Mouse (Mus musculus) forebrain, embryonic 11.5 days (tissue): ENCODE data around the gene Insm1. TPM values are rescaled to one million over a fixed set of nuclear protein-coding genes. Genes with fewer than 3 reads are reported as not detected.
A peak's percentile ranks its signal among the peaks of the same experiment; 100 is the strongest.

Source experiments
- ATAC-seq: fragments of 200-750 bp; cut with Nextera tagmentation; replicated peaks from 2 replicates; pipeline ENCODE4 v1.8.0; 2017; ENCODE audit warnings: moderate TSS enrichment; ENCODE audit not compliant: low FRiP score
- DNase-seq: peaks from one replicate; pipeline ENCODE4 v3.0.0-alpha.2; 2017; ENCODE audit warnings: low spot score
- H3K27ac ChIP-seq: fragments of 300-500 bp; sonication (generic); 2 replicates; pipeline ENCODE4 v1.5.1; 2014; ENCODE audit warnings: low read depth, low read length
- H3K27me3 ChIP-seq: fragments of 300-500 bp; sonication (generic); 2 replicates; pipeline ENCODE4 v1.6.1; 2014; ENCODE audit warnings: mild to moderate bottlenecking, low read length, mixed read lengths; ENCODE audit not compliant: control insufficient read depth, insufficient read depth
- H3K36me3 ChIP-seq: fragments of 300-500 bp; sonication (generic); 2 replicates; pipeline ENCODE4 v1.6.1; 2014; ENCODE audit warnings: mild to moderate bottlenecking, low read length, moderate library complexity, mixed read lengths; ENCODE audit not compliant: control insufficient read depth, insufficient read depth
- H3K4me1 ChIP-seq: fragments of 300-500 bp; sonication (generic); replicated peaks from 2 replicates; pipeline ENCODE4 v1.6.1; 2014; ENCODE audit warnings: low read length, mixed read lengths; ENCODE audit not compliant: control insufficient read depth, insufficient read depth
- H3K4me2 ChIP-seq: fragments of 300-500 bp; sonication (generic); 2 replicates; pipeline ENCODE4 v1.6.1; 2014; ENCODE audit warnings: low read depth, mild to moderate bottlenecking, low read length, moderate library complexity, mixed read lengths; ENCODE audit not compliant: severe bottlenecking
- H3K4me3 ChIP-seq: fragments of 300-500 bp; sonication (generic); 2 replicates; pipeline ENCODE4 v1.5.1; 2014; ENCODE audit warnings: low read depth, low read length
- H3K9ac ChIP-seq: fragments of 300-500 bp; sonication (generic); 2 replicates; pipeline ENCODE4 v1.6.1; 2014; ENCODE audit warnings: low read length
- H3K9me3 ChIP-seq: fragments of 300-500 bp; sonication (generic); 2 replicates; pipeline ENCODE4 v1.6.1; 2016; ENCODE audit warnings: low read length, mixed read lengths; ENCODE audit not compliant: control insufficient read depth
- WGBS: fragments of 180-500 bp; shearing (Covaris S2); extraction: QIAGEN DNeasy Blood & Tissue Kit; methylation state at CpG from one replicate; pipeline ENCODE4 v1.1.7; 2014; 5-methylcytosine and 5-hydroxymethylcytosine counted together
- polyA plus RNA-seq: library from polyadenylated mRNA; unstranded; fragments of >200 nt; fragmentation: Nextera tagmentation; extraction: Ambion mirVana; gene quantifications from 2 replicates; pipeline ENCODE4 v1.2.1, GENCODE M21; 2014

Insm1 gene
- polyA plus RNA-seq = 5.0 and 8.7 TPM in 2 replicates

DNA sequence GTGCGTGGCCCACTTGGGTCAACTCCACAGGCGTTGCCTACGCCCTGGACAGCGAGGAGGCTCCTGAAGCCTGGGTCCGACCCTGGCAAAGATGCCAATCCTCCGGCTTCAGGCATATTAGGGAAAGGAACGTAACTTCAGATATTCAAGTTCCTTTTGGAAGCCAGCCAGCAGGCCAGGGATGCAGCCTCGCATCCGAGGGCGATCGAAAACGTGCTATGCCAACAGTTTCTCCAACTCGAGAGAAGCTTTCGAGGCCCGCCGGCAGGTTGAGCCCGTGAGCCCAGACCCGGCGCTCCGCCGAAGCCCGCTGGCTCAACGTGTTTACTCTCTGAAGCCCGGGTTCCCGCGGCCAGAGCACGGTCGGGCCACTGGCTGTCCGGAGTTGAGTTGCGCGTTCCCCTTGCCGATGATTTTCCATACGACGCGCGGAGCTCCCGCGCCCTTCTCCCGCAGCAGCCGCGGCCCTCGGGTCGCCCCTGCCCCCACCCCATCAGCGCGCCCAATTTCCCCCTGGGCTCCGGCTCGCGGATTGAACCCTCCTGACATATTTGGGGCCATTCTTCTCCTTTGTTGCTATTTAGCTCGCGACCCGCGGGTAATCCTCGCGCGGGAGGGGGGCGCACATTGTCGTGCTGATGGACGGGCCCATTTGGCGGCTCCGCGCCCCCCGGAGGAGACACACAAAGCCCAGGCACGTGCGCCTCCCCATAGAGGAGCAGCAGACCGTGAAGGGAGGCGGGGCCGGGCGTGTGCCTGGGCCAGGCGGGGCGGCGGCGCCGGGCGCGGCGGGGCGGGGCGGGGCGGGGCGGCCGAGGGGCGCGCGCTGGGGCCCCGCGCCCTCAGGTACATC, at the start of gene Insm1:
Insm1 (plus strand) TSS at position 846 of the 853 bp plus-strand sequence.
- Histone ChIP-seq H3K36me3 (no peaks in the 10 kb centered on the region), H3K4me3 (peak within 1 kb of the TSS; percentile 63), H3K9me3 (no peaks in the 10 kb centered on the region), H3K27me3 (peaks cover 51% of the 10 kb centered on the region), H3K4me2 (peak within 1 kb of the TSS; percentile 89), H3K9ac (peak within 1 kb of the TSS; percentile 81), H3K27ac (peak within 1 kb of the TSS; percentile 91), H3K4me1 (peaks cover 31% of the 10 kb centered on the region)
- WGBS = under 1% methylated on average over 80 of the region's 86 CpGs
- DNase-seq (peak; percentile 92), ATAC-seq (peak; percentile 59)

DNA sequence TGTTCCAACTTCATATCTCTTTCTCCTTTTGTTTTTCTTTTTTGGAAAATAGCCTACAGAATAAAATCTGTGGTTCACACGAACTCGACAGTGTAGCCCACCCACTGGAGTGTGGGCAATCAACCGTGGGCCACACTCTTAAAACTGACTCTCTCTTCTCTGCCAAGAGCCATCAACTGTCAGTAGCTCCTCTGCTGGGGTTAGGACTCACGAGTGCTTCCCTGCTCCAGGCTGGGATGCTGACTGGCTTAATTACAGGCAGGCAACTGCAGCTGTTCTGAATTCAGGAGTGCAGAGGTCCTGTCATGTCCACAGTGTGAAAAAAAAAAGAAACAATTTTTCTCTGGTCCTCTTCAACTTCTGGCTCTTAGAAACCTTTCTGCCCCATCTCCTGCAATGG, 49.6 kb upstream of the Insm1 start:
- no peak overlapping the region for H3K4me3 ChIP-seq
- DNase-seq = peak; percentile 16
- no peaks in the 10 kb centered on the region for H3K9me3 ChIP-seq
- no peak overlapping the region for H3K27ac ChIP-seq
- ATAC-seq = no peak
- 56% methylated on average over 4 of the region's 4 CpGs for WGBS
- H3K4me1 ChIP-seq = peaks cover 7% of the 10 kb centered on the region; the same call in 1 of the 2 replicates
- no peaks in the 10 kb centered on the region for H3K36me3 ChIP-seq
- no peak overlapping the region for H3K4me2 ChIP-seq
- H3K27me3 ChIP-seq = no peaks in the 10 kb centered on the region
- H3K9ac ChIP-seq = no peak overlapping the region

GRCm38 (mm10) chr2:146174173-146174572, 47.5 kb upstream of the Insm1 start:
- Histone ChIP-seq H3K9me3 (no peaks in the 10 kb centered on the region; the same call in 1 of the 2 replicates), H3K4me3 (no peak overlapping the region), H3K4me1 (peaks cover 2% of the 10 kb centered on the region; the same call in 1 of the 2 replicates), H3K27me3 (no peaks in the 10 kb centered on the region), H3K36me3 (no peaks in the 10 kb centered on the region), H3K4me2 (no peak overlapping the region), H3K9ac (no peak overlapping the region), H3K27ac (no peak overlapping the region)
- ATAC-seq = no peak
- WGBS = 95% methylated on average over 7 of the region's 7 CpGs
- DNase-seq = peak; percentile 30

GRCm38 (mm10) chr2:146178718-146179117, 43.0 kb upstream of the Insm1 start:
- no peak overlapping the region for H3K27ac ChIP-seq
- H3K4me2 ChIP-seq = no peak overlapping the region
- H3K36me3 ChIP-seq = no peaks in the 10 kb centered on the region
- 69% methylated on average over 1 of the region's 1 CpGs for WGBS
- H3K9me3 ChIP-seq = no peaks in the 10 kb centered on the region; the same call in 1 of the 2 replicates
- peak; percentile 10 for DNase-seq
- no peak overlapping the region for H3K4me3 ChIP-seq
- no peak for ATAC-seq
- no peak overlapping the region for H3K9ac ChIP-seq
- no peaks in the 10 kb centered on the region for H3K4me1 ChIP-seq
- H3K27me3 ChIP-seq = no peaks in the 10 kb centered on the region

DNA sequence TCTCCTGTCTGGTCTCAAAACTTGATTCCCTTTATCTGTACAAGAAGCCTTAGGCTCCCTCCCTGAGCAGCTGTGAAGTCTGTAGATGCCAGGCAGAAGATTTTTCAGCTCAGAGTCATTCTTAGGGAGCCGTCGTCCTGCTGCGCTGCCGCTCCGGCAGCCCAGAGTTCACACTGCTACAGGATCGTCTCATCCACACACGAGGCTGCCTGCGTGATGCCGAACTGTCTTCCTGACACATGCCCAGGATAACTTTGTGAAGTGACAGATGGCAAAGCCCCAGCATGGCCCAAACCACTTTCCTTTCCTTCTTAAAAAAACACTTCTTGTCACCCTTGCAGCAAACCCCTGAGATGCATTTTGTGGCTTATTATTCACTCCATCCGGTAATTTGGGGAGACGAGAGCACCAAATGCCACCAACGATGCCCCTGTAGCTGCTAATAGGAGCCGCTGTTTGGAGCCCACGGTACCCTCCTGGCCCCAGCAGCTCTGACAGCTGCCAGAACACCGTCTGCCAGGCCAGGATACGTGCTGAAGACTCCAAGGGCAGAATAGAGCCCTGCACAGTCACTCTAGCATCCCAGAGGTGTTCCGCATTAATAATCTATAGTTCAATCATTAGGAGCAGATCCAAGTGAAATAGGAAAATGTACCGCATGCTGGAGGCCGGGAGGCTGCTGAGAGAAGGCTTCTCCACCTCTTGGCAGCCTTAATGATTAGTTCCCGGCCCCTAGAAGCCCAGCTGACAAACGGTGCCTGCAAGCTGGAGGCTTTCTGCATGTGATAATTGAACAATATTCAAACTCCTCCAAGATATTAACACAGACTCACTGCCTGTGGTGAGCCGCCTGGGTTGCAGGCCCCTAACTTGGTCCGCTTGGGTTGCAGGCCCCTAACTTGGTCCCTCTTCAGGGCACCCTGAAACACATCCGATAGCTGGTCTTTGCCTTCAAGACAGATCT, 37.6 kb upstream of the Insm1 start:
- DNase-seq (peak; percentile 48), ATAC-seq (no peak)
- H3K27ac ChIP-seq = no peak overlapping the region
- H3K9me3 ChIP-seq = no peaks in the 10 kb centered on the region
- no peaks in the 10 kb centered on the region for H3K4me1 ChIP-seq
- H3K4me2 ChIP-seq = no peak overlapping the region
- 86% methylated on average over 24 of the region's 24 CpGs for WGBS
- H3K9ac ChIP-seq = no peak overlapping the region
- no peaks in the 10 kb centered on the region for H3K36me3 ChIP-seq
- H3K4me3 ChIP-seq = no peak overlapping the region
- H3K27me3 ChIP-seq = no peaks in the 10 kb centered on the region

DNA sequence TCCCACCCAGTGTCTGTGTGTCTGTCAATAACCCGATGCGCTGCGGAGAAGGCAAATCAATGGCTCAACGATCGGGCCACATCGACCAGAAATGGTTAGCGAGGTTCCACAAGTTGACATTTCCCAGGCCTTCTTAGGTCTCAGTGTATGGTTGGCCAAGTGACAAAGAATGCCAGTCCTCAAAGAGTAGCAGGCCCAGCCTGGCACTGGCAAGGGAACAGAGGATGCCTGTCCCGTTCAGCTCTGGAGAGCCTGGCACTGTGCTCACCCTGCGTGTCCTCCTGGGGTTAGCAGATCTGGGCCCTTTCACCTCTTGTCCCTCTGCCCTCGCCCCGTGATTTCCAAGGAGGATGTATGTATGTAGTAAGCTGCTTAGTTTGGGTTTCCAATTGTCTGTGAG, 25.6 kb upstream of the Insm1 start:
- Histone ChIP-seq H3K4me1 (no peaks in the 10 kb centered on the region), H3K9me3 (no peaks in the 10 kb centered on the region), H3K27ac (no peak overlapping the region), H3K4me3 (no peak overlapping the region), H3K36me3 (no peaks in the 10 kb centered on the region; the same call in 1 of the 2 replicates), H3K4me2 (no peak overlapping the region), H3K9ac (no peak overlapping the region), H3K27me3 (no peaks in the 10 kb centered on the region)
- ATAC-seq (no peak), DNase-seq (peak; percentile 28)
- WGBS = 93% methylated on average over 11 of the region's 11 CpGs

GRCm38 (mm10) chr2:146197947-146198346, 23.8 kb upstream of the Insm1 start:
- ATAC-seq = no peak
- 87% methylated on average over 7 of the region's 7 CpGs for whole genome bisulfite sequencing
- Histone ChIP-seq H3K9me3 (no peaks in the 10 kb centered on the region), H3K9ac (no peak overlapping the region), H3K4me1 (no peaks in the 10 kb centered on the region), H3K4me3 (no peak overlapping the region), H3K27me3 (no peaks in the 10 kb centered on the region), H3K36me3 (no peaks in the 10 kb centered on the region; the same call in 1 of the 2 replicates), H3K27ac (no peak overlapping the region), H3K4me2 (no peak overlapping the region)
- peak; percentile 26 for DNase-seq

DNA sequence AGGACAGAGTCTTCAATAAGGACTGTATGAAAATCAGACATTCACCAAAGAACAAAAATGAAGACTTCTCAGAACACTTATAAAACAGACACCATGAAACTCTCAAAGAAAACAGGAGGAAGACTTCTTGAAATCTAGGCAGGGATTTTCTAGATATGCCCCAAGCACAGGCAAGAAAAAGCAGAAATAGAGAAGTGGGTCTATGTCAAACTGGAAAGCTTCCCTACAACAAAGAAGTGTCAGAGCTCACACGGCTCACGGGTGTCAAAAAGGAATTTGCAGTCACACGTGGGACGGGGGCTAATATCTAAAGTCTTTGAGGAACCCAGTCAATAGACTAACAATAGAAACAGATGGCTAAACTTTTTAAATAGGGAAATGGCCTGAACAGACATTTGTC, 10.8 kb upstream of the Insm1 start:
- H3K27me3 ChIP-seq = peaks cover 6% of the 10 kb centered on the region
- H3K4me3 ChIP-seq = no peak overlapping the region
- H3K9me3 ChIP-seq = no peaks in the 10 kb centered on the region
- DNase-seq (no peak), ATAC-seq (no peak)
- H3K4me1 ChIP-seq = peaks cover 4% of the 10 kb centered on the region; the same call in 1 of the 2 replicates
- H3K36me3 ChIP-seq = no peaks in the 10 kb centered on the region
- whole genome bisulfite sequencing = 32% methylated on average over 4 of the region's 4 CpGs
- no peak overlapping the region for H3K4me2 ChIP-seq
- H3K9ac ChIP-seq = no peak overlapping the region
- no peak overlapping the region for H3K27ac ChIP-seq
